Mouse (Mus musculus) testis, postnatal 14 days (tissue): ENCODE measurements around the gene Igsf21.

Experiments
- DNase-seq: peaks from one replicate; pipeline ENCODE4 v3.0.0; 2021; ENCODE audit warnings: low spot score

The Igsf21 gene

DNA sequence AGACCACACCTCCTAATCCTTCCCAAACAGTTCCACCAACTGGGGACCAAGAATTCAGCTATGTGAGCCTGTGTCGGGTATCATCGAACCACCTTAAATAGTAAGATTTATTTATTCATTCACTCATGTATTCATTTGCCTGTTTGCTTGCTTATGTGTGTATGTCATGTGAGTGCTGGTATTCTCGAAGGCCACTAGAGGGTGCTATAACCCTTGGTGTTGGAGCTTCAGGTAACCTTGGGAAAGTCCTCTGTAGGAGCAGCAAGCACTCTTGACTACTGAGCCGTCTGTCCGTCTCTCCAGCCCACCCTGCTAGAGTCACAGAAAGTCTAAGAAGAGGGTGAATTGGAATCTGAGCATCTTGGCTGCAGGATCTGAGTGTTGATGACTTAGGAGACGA lies 103.4 kb downstream of the Igsf21 start:
- no peak for DNase-seq

DNA sequence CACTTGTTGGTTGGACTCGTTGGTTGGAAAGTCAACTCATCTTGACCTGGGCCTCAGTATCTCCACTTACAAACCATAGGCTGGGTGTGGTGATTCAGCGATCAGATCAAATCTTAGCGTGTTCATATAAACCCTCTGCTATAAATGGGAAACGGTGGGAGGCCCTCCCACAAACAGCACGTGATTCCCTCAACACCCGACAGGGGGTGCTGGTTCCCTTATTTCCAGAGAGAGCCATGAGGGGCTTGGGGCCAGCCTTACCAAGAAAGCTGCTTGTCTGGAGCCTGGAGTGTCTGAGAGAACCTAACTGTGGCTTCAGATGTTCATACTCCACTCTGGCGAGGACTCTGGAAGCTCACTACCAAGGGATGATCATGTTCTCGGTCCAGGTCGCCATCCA lies 106.1 kb downstream of the Igsf21 start:
- no peak for DNase-seq

DNA sequence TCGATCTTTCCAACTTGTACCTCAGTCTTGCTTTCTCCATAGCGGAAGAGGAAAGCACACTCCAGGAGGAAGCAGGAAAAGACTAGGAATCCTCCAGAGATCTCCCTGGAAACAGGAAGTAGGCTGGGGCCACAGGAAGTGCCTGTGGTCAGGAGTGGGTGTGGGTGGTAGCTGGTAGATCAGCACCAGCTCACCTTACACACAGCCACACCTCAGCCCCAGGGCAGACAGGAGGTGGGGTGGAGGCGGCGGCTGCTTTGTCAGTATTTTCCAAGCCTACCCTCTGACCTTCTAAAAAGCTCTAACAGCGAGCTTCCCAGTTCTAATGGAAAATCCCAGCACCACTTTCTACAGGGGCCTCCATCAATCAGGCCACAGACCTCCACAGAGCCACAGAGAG lies 107.7 kb downstream of the Igsf21 start:
- no peak for DNase-seq

DNA sequence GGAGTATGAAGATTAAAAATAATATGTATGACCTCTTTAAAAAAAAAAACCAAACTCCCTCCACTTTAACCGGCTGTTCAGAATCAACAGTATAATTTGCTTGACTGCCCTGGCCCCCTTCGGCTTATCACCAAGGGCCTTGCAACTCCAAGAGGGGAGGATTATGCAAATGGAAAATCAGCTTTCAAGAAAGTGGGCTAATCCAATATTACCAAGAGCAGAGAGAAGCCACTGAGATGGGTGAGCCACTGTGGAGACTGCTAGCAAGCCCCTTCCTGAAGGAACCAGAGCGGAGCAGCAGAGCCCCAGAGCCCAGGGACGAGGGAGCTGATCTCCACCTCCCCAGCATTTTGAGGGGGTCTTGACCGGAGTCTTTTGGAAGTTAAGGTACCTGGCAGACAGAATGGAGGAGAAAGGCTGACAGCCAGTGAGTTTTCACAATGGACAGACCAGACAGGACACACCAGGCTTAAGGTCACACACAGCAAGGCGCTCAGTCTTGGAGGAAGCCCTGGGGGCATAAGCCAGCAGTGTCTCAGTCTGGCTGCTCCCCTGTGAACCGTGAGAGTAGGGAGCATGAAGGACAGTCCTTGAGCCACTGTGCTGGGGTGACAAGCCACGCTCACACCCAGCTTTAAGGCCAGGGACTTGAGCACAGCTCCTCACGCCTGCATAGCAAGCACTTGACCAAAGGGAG lies 114.8 kb downstream of the Igsf21 start:
- no peak for DNase-seq

DNA sequence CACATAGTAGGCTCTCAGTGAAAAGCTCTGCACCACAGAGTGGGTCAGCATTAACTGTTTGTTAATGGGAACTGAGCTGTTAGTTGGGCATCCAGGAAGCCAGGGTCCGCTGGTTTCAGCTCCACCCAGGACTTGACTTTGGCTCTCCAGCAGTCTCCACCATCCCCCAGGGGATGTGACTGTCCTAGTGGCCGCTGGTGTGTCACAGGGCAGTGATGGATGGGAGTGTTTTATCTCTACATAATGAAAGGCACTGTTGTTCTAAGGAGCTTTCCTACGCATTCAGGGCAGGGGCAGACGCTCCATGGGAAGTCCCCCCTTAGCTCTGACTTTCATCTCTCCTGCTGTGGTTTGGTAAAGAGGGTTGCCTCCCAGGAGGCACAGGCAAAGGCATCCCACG lies 115.4 kb downstream of the Igsf21 start:
- DNase-seq = no peak

DNA sequence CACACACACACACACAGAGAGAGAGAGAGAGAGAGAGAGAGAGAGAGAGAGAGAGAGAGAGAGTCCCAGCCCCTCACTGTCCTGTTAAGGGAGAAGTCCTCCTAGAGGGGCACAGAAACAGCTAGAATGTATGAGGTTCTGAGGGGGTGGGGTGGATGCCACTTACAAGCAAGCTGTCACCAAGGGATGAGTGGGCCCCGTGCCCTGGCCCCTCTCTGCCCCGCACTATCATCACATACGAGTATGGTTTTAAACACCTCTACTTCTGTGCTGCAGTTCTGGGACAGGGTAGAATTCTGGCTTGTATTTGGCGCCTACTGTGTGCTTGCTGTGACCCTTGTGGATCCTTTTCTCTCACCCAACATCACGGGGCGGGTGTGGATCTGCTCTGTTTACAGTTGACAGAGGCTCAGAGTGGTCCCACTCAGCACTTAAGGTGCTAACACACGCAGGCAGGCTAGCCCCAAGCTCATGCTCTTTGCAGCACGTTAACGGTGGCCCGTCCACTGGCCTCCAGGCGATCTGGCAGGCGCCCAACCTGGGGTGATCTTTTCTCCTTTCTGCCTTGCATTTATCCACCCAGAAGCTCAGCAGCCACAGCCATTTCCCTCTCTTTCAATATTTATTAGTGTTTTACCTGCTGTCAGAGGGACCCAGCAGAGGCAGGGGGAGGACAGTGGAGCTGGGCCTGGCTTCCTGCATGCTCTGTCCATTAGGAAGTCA lies 116.9 kb downstream of the Igsf21 start:
- DNase-seq = no peak

DNA sequence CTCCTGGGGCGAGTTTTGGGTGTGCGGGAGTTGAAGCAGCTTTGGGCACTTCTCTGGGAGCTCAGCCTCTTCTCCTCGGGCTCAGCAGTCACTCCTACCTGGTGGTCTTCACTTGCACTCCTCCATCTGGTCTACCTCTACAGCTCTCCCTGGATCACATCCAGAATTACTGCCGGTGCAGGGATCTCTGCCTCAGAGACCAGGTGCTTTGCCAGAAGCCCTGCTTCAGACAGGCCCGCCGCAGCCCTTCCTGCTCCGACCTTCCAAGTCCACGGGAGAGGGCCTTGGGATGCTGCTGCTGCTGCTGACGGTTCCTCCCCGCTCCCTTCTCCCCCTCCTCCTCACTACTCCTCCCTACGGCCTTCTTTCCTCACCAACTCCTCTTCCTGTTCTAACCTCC lies 118.5 kb downstream of the Igsf21 start:
- DNase-seq = no peak

DNA sequence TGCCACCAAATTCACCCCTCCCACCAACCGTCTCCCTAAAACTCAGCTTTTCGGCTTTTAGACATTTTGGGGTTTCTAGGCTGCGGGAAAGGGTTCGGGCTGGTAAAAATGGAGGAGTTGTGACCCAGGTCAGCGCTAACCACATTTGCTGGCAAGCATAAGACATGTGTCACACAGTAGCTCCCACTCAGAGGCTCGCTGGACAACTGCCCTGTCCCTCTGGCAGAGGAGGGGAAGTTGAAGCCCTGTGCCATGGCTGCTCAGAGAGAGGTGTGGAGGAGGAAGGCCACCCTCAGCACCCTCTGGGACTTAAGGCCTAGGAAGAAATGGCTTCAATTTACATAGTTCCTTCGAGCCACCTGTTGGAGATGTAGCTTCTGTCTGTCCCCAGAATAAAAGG lies 120.8 kb downstream of the Igsf21 start:
- no peak for DNase-seq

DNA sequence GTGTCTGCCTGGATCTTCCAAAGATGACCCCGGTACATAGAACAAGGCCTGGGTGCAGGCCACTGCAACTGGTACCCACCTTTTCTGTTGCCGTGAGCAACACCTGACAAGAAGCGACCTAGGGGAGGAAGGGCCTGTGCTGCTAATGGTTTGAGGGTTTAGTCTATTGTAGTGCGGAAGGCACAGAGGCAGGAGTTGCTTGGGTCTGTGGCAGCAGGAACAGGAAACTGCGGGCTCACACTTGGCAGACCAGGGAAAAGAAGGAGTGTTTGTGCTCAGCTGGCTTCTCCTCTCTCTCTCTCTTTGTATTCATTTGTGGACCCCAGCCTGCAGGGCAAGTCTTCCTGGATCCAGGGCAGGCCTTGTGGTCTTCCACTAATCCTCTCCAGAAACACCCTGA lies 124.0 kb downstream of the Igsf21 start:
- no peak for DNase-seq

DNA sequence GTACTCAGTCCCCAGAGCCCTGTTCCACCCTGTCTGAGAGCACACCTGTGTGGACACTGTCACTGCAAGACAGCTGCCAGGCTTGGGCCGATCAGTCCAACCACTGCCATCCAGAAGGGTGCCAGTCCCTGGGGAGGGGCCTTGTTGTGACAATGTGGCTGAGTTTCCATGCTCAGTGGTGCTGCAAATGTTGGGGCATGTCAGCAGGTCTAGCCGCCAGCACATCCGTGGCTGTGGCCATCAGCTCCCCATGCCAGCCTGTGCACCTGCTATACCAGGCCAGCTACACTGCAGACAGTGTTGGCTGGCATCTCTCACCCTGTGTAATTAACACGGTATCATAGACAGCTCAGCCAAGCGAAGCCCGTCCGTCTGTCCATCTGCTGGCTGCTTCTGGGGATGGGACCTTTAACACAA lies 129.3 kb downstream of the Igsf21 start:
- DNase-seq = no peak

DNA sequence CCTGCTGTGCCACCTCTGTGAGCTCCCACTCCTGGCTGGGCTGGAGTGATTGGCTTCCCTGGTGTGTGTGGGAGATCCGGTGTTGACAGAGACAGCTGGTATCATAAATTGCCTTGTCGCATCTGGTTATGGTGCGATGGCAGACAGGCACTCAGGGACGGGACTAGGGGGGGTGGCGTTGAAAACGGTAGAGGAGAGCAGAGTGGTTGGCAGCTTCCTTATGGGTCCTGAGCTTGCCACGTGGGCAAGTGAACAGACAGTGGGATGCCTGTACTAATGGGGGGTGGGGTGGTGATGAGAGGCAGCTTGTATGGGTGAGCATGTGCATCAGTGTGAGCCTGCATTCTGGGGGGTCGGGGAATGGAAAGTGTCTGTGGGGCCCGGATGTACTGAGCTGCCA lies 130.8 kb downstream of the Igsf21 start:
- DNase-seq = no peak

DNA sequence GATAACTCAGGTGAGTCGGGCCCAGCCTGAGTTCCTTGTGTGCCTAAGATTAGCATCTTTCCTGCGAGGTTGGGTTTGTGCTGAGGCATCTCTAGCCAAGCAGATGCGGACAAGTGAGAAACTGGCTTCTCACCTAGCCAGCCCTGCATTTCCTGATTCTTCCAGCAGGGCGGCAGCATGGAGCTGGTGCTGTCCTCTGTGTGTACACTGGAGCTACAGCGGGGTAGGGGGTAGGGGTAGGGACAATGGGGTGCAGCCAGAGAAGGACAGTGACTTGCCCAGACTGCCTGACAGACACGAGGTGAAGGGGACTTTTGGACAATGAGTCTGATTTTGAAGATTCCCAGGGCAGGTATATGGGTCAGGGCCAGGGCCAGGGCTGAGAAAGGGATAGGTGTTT lies 131.5 kb downstream of the Igsf21 start:
- no peak for DNase-seq

DNA sequence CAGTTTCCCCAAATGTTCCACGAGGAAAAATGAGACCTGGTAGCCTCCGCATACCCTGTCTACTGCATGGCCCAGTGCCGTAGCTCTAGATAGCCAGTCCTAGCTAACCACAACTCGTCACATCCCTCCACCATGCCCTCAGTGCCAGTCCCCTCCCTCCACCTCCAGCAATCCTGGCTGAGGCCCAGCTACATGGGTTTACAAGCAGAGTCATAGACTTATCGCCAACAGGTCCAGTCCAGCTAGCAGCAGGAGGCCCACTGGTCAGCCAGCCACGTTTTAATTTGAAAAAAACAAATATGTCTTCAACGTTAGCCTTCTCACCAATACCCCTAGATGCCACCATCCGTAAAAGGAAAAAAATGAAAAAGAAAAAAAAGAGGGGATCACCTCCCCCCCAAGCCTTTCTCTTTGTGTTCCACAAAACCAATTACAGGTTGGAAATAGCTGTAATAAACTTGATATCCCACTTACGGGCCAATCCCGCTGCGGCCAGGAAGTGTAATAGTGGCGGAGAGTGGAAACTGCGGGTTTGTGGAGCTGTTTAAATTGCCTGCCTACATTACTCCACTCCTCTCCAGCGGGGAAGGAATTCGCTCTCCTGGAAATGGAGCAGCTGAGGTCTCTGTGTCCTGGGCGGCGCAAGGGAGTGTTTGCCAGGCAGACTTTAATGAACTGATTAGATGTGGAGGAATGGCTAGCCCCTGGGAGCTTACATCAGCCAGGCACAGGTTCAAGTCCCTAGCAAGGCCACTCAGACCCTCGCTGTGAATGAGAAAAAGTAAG lies 132.7 kb downstream of the Igsf21 start:
- no peak for DNase-seq

DNA sequence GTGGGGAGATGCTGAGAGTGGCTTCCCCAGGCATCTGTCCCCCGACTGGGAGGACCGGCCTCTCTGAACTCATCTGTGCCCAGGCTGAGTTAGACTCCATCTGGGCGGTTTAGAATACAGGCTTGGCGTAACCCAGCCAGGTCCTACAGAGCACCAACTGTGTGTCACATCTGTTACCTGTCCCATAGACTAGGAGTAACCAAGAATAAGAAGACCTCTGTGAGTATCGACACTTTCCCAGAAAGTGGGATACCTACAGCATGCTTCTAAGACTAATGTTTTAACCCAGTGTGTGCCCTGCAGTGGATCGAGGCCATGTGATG lies 137.0 kb downstream of the Igsf21 start:
- no peak for DNase-seq

DNA sequence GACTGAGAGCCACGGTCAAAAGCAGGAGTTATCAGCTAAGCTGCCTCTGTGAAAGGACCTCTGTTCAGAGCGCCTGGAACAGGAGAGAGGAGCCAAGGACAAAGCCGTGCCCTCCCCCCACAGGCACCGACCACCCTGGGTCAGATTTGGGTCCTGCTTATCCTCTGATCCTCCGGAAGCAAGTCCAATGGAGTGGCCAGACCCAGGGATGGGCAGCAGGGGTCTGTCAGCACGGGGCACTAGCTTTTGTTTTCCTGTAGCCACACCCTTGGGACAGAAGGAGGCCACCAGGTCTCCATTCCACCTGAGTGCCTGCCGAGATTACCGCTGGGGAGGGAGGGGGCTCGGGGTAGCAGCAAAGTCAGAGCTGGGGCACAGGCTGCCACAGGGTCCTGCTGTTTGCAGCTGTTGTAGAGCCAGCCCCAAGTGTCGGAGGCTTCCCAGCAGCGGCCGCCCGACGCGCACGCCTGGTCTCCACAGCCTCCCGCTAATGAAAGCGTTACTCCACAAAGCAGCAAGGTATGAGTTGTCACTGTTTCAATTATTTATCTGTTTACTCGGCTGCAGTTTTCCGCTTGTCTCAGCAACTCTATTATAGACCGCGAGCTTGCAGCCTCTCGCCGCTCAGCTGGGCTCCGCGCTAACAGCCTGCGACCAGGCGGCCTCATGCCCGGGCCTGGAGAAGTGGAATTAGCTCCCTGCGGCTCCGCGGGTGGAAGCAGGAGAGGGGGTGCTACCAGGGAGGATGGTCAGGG lies 137.5 kb downstream of the Igsf21 start:
- DNase-seq = peak; percentile 26

DNA sequence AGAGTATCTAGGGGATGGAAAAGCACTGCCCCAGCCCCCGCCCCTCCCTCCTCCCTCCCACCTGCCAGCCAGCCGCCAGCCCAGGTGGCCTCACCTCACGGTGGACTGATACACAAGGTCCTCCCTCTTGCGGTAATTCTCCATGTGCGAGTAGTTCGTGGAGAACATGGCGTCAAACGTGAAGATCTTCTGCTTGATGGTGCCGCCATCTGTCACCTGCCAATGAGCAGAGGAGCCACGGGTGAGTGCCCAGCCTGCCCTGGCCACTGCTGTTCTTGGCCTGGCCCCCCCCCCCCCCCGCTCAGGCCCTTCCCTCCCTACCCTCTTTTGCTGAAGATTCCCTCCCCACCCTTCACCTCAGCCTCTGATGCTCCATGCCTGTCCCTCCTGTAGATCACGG lies 139.4 kb downstream of the Igsf21 start:
- DNase-seq = no peak

DNA sequence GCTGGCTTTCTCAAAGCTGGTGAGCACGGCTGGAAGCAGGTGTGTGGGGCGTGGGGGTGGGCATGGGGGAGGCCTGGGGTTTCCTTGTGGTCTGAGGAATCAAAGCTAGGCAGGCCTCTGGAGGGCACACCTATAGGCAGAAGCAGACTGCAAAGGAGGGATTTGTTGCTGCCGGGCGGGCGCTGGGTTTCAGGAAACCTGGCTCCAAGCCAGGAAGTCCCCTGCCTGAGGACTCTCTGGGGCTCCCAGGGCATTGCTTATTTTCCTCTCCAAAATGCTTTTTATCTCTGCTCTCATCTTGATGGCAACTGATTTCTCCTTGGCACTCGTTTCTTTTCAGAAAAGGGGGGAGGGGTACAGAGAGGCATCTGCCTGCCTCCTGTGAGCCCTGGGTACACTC lies 141.8 kb downstream of the Igsf21 start:
- no peak for DNase-seq

DNA sequence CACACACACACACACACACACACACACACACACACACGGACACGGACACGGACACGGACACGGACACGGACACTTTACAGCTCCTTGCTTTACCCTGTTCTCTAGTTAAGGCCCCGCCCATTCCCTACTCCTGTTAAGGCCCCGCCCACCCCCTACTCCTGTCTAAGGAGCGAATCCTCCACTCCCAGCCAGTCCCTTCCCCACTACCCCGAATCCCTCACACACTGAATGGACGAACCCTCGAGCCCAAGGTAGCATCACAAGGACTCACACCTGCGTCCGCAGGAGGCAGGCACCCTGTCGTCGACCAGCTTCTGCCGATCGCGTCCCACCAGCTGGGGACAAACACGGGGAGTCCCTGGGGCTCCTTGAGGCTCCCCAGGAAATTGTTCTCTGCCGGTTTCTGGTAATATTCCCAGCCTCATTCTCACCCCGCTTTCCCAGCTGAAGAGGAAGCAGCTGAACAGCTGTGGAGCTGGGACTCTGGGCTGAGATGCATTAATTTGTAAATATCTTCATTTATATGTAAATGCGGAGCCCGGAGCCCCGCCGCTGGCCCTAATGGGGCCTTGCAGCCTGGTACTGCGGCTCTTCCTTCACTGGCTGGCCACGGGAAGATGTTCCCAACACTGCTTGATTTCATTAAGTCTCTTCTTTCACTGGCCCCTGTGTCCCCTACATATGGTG lies 143.1 kb downstream of the Igsf21 start:
- peak; percentile 21 for DNase-seq

DNA sequence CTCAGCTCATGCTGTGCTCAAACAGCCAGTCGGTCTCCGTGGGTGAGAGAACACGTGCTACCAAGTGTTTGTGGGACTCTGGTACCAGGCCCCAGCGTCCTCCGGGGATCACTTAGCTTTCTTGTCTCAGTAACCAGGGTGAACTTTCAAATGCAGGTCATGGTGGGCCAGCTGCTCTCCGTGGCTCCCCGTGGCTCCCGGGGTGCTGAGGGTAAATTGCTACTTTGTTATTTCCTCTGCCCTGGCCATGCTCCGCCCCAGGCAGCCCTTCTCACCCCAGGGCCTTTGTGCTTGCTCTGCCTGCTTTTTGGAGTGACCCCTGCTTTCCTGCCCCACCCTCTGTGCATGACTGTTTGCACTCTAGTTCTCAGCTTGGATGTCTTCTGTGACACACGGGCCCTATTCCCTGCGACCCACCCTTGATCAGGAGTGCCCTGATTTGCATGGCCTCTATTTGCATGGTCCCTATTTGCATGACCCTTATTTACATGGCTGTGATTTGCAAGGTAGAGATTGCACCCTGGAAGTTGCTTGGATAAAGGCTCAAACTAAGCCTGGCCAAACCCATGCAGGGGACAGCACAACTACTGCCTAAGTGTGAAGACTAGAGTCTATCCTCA lies 143.9 kb downstream of the Igsf21 start:
- DNase-seq = peak; percentile 80

DNA sequence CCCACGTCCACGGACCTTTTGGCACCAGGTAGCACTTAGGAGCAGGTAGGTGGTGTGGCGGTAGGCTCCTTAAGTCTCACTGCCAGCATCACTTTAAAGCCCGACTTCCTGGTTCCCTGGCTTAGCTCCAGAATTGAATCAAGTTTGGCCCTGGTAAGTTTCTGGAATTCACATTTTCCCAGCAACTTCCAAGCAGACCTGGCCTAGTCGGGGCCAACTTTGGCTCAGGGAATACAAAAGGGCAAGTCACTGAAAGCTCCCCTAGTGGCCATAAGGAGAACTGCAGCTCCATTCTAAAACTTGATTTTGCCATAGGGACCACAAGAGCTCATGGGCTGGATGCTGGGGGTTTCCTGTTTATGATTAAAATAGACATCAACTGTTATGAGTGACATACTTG lies 145.5 kb downstream of the Igsf21 start:
- no peak for DNase-seq

DNA sequence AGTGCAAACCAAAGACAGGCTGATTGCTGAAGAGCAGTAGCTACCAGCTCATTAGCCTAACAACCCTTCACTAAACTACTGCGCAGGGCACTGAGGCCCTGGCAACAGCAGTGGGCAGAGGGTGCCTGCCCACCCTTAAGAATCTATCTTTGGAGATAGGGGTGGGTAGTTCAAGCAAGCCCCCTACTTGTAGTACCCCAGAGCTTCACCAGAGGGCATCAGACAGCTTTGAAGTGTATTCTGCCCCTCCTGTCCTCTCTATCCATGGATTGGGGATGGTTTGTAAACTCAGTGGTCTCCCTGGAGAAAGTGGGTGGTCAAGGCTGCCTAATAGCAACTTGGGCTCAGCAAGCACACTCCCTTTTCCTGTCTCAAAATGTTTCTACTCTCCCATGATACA lies 146.4 kb downstream of the Igsf21 start:
- DNase-seq = no peak

DNA sequence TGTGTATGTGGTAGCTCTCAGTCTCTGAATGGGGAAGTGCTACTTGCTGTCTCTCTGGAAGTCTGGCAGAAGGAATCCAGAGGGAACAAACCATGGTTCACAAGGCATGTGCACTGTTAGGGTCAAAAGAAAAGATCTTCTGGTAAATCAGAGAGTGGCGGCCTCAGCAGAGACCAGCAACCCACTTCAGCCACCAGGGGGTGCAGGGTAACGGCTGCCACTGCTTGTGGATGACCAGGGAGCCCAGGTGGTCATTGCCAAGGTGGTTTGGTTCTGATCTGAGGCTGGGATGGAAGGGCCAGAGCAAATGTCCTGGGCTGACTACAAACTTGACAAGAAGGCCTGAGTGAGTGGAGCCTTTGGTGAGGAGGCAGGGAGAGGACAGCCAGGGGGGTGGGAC lies 150.3 kb downstream of the Igsf21 start:
- no peak for DNase-seq
